Mouse (Mus musculus): Measurements from ENCODE around the gene Phyh.
"Not testable (repeated sequence)": the region's sequence is repeated elsewhere in the genome, so short reads cannot be mapped to it uniquely, and the experiment has no call there.

Gene Phyh

DNA sequence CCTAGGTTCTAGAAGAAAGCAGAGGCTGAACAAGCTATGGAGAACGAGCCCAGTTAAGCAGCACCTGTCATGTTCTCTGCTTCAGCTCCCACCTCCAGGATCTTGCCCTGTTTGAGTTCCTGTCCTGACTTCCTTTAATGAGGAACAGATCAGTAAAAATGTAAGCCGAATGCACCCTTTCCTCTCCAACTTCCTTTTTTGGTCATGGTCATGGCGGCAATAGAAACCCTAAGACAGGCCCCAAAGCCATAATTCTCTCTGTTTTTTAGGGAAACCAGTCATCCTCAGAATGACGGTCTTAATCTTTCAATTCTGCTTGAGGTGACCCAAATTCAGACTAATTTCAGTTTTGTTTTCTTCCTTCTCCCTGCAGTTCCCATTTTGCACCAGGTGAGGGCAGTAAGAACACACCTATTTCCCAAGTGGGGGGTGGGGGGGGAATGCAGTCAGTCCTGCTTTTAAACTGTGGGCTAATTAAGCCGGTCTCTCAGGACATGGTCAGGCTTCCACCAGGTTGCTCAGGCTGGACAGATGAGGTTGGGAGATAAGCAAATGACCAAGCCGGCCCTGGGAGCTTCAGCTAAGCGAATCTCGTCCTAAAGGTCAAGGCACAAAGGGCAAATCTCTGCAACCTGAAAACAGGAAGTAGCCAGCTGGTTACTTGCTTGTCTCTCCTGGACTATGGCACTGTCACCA is 1.3 kb upstream of the Phyh start:
- DNase-seq = peak; percentile 76 to 78

DNA sequence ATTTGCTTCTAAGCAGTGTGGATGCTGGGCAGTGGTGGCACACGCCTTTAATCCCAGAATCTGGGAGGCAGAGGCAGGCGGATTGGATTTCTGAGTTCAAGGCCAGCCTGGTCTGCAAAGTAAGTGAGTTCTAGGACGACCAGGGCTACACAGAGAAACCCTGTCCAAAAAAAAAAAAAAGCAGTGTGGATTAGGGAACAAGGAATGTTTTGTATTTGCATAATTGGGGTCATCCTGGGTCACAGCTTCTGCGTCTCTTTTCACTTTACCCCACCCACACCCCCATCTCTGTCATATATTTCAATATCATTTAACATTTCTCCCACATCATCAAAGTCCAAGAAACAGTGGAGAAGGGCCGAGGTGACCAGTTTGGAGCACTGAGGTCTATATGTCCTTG is 2.2 kb downstream of the Phyh start:
- no peak for DNase-seq

DNA sequence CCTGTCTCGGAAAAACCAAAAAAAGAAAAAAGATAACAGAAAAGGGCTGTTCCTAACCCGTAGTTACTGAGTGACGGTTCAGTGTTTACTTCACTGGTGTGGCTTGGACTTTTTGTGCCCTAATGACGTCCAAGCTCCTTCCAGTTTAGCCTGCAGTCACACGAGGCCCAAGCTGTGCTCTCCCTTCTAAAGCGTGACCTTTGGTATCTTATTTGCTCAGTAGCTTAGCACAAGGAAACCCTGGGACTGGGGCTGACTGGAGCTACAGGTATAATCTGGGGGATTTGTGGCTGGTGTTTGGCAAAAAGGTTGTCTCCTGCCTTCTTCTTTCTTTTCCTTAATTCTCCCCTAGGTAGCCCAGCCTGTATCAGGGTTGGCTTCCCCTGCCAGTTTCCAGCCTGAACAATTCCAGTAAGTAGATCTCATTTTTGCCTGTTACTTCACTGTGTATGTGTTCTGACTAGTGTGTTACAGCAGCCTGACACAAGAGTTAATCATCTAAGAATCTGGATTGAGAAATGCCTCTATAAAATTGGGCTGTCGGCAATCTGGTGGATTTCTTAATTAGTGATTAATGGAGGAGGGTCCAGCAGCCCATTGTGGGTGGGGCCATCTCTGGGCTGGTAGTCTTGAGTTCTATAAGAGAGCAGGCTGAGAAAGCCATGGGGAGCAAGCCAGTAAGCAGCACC is 3.8 kb downstream of the Phyh start:
- DNase-seq = no peak

DNA sequence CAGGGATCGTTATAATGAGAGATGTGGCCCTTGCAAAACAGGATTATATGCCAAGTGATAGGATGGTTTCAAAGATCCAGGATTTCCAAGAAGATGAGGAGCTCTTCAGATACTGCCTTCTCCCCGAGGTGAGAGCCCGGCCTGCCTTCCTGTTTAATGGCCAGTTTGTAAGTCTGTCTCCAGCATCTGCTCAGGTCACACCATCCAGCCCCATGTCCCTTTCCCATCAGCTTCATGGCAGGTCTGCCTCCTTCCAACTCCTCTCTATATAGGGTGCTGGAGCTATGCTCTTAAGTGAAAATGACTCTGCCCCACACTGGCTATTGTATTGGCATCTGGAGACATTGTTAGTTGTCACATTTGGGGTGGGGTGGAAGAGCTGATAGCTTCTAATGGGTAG is 8.6 kb downstream of the Phyh start:
- DNase-seq = no peak

DNA sequence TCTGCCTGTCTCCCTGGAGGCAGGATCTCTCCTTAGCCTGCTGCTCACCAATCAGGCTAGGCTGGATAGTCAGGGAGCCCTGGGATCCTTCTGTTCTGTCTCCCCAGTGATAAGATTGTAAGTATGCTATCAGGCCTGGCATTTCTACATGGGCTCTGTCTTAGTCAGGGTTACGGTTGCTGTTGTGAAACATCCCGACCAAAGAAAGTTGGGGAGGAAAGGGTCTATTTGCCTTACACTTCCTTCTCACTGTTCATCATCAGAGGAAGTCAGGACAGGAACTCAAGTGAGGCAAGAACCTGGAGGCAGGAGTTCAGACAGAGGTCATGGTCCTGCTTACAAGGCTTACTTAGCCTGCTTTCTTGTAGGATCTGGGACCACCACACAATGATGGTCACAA is 10.4 kb downstream of the Phyh start:
- DNase-seq = no peak

DNA sequence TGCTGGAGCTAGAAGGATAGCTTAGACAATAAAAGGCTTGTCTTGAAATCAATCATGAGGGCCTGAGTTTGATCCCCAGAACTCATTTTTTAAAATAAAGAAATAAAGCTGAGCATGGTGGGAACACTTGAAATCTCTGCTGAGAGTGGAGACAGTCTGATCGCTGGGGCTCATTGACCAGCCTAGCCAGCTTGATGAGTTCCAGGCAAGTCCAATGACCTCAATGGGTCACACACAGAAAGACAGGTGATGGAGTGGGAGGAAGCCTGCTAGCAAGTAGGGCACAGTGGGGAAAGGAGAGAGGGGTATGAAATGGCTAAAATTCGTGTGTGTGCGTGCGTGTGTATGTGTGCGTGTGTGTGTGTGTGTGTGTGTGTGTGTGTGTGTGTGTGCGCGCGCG is 15.7 kb downstream of the Phyh start:
- DNase-seq = no peak

DNA sequence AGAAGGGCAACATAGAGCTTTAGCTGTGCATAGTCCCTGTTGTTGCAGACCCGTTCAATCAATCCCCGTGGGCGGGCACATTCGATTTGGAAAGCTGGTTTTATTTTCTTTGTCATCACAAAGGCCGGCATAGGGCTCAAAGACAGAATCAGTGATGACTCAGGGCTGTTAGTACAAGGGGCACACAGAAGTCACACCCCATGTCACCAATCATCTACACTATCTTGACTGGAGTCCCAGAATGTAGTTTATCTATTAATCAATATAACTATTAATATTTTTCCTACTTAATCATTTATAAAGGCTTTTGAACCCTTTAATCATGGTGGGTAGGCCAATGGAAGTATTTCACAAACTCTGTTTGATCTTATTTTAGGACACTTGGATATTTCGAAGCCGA is 19.1 kb downstream of the Phyh start:
- no peak for DNase-seq

DNA sequence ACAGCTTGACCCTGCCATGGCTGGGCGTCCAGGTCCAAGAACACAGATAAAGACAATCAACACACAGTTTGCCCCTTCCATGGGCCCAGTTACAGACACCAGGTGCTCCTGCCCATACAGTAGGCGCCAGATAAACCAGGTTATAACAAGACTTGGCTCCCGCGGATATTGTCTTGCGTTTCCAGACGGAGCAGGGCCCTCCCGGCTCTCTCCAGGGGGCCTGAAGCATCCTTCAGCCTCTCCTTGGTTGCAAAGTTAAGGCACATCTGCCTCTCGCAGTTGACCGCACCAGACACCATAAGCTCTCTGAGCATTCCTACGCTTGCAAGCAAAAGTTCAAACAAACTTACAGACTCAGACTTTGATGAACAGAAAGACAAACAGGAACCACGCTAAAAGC is 22.0 kb downstream of the Phyh start:
- DNase-seq = no peak

DNA sequence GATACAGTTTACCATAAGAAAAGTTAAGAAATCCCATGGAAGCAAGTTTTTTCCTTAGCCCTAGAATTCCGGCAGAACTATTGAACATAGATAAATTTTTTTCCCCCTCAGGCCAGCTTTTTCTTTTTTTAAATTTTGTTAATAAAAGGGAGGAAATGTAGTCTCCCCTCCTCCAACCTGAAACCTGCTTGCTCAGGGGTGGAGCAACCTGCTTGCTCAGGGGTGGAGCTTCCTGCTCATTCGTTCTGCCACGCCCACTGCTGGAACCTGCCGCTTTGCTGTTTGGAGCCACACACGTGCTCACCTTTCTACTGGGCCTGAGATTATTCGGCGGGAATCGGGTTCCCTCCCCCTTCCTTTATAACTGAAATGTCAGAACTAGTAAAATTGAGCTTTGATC is 30.9 kb downstream of the Phyh start:
- not testable (repeated sequence) for DNase-seq

DNA sequence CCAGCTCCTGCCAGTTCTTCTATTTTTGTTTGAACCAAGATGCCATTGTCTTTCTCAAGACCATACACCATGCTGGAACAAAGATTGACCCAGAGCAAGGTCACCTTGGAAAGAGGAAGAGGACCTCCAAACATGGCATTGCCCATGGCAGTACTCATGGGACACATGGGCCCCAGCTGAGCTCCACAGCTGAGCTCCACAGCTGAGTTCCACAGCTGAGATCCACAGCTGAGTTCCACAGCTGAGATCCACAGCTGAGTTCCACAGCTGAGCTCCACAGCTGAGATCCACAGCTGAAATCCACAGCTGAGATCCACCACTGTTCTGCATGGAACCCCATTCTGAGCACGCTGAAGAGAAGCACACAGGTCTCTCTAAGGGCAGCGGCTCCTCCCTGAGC is 32.2 kb downstream of the Phyh start:
- no peak for DNase-seq

DNA sequence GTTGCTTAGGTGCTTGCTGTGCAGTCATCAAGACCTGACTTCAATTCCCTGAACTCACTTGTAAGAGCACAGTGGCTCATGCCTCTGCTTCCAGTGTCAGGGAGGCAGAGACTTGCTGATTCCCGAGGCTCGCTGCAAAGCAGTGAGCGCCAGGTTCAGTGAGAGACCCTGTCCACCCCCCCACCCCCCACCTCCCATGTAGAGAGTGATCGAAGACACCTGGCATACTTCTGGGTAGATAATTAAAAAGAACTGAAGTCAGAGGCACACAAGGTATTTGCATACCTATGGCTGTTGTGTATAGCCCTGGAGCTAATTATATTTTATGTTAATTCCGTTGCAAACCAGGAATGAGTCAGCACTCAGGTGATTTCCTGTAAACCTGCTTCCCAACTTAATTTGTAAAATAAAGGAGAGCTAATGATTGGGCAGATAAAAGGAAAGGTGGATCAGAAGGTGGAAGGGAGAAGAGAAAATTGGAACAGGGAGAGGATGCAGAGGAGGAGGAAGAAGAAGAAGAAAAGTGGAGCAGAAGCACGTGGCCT is 35.5 kb downstream of the Phyh start:
- DNase-seq = no peak

DNA sequence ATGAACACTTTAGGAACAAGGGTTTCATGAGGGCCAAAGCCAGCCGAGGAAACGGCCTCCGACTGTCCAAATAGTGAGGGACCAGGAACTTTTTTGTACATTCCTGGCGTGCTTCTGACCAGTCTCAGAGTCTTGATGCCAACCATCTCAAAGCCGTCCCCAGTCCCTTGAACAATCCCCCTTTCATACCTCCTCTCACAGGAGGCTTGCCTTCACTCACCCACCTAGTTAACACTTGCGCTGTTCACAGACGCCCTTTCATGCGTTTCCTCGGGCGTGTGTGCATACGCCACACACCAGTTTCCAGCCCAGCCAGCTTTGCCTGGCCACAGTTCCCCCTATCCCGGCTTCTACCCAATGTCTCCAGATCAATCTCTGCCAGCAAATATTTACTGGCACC is 39.2 kb downstream of the Phyh start:
- no peak for DNase-seq

DNA sequence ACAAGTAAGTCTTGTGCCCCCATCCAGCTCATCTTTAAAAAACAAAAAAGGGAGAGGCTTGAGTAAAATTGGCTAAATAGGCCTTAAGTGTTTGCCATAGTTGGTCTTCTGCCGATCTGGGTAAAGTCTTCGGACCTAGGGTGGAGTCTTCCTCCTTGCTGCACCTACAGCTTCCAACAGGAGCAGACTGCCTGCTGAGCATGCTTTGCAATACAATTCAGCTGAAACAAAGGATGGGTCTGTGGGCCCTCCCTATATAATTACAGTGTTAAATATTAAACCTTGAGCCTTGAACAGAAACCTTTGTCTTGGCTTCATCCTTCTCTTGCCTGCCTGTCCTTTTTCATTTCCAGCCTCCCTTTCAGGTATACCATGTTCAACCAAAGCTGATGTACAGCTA is 49.0 kb downstream of the Phyh start:
- no peak for DNase-seq

DNA sequence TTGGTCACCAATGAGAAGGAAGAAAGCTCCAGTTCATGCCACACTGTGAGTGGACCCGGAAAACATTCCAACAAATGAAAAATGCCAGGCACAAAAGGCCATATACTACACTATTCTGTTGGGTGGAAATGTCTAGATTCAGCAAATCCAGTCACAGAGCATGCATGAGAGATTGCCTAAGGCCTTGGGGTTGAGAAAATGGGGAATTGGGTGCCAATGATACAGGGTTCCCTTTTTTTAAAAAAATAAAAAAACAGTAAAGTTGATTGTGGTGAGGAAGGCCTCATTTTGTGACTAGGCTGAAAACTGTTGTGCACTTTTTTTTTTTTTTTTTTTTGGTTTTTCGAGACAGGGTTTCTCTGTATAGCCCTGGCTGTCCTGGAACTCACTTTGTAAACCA is 50.3 kb downstream of the Phyh start:
- no peak for DNase-seq

DNA sequence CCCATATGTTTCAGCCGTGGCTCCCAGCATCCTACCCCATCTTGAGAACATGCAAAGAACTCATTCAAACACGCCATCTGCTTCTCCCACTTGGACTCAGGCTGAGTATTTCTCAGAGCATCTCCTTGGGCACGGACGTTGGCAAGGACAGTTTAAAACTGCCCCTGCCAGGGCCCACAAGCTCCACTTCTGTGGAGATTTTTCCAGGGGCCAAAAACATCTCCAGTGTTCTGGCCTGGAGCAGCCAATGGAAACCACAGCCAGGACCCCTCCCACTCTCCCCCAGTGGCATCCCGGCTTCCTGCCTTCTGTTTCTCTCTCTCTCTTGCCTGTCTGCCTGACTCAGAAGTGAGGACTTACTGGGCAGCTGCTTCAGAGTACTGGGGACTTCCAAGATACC is 57.0 kb downstream of the Phyh start, which contains the start of gene Ucma:
Gene Ucma, plus strand, starts transcription at position 316 of the 400 bp plus-strand sequence.
- DNase-seq = no peak

DNA sequence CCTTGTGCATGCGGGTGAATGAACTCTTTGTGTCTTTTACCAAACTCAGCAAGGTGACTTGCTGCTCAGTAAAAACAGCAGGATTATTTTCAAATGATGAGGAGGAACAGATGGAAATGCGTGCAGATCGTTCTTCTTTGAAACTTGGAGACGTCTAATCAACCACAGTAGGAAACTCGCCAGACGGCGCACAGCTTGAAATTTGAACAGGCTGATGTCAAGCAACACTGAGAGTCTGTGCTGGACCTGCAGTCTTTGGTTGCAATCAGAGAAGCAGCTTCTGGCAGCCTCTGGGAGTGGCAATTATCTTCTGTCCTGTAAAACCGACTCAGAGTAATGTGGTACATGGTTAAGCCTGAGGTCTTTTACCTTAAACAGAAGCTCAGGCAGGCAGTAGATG is 59.3 kb downstream of the Phyh start:
- DNase-seq = no peak

DNA sequence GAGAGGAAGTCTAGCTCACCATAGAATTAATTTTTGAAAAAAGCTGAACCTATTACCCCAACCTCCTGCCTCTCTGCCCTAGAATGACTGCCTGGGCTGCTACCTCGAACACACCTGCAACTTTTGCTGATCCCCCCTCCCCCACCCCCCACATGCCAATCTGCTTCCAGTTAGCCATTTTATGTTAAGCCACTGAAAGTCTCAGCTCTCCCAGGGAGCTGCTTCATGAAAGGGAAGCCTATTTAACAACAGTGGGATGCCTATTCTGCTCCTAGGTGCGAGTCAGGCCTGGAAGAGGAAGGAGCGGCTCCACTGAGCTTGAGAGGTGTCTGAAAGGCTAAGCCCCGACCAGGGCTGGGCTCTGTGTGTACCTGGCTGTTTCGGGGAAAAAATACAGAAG is 65.2 kb downstream of the Phyh start:
- DNase-seq = no peak

DNA sequence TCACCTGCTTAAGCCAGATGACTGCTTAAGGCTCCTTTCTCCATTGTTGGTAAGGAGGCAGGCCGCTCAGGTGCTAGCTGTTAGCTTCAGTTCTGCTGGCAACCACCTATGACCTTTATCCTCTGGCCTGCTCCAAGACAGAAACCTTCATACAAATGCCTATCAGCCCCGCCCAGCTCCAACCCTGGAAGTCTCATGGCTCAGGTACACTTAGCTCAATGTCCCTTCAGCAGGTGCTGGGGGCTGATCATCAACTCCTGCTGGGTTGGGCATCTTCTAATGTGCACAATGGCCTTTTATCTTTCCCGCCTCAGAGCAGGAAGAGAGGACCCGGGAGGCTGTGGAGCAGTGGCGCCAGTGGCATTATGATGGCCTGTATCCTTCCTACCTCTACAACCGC is 66.2 kb downstream of the Phyh start:
- DNase-seq = no peak

DNA sequence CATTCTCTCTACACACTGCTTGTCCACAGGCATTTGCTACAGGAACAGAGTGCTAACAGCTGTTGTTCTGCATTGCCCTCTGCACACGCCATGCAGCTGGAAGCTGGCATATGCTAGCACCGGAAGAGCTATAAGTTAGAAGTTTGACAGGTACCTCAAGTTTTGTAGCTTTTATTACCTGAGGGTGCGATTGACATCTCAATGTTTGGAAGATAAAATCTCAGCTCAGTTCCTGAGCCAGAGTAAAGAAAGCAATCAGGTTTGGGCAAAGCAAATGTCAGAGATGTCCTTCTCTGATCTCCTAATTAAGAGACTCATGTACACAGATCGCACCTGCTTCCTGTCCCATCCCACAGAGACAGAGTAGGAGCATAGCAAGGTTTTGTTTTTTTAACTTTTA is 68.0 kb downstream of the Phyh start:
- DNase-seq = no peak

DNA sequence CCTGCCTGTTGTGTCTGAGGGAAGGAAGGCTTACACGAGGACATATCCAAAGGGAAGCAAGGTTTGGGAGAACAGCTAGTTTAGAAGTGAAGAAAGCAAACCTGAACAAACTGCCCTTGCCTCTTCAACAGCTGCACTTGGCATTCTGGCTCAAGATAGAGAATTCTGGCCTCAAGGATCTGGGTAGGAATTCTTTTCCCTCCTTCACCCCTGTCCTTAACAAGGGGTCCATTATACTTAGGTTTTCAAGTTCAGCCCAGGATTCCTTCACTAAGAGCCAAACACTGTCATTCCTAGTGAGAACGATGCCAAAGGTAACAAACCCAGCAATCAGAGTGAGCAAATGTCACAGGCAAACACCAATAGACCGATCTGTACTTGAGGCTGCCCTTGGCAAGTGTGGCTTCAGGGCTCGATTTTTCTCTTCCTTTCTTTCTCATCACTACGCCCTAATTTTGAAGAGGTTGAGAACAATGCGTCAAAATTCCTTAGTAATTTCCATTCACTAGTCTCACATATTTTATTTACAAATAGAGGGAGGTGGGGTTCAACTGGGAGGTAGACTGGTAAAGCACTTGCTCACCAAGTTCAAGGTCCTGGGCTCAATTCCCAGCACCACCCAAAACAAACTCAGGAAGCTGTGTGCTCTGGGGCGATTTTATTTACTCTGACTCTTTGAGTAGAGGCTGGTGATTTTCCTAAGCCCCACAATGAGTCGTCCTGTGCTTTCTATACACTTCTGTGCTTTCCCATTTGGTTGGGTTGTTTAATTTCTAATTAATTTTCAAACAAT is 68.8 kb downstream of the Phyh start:
- no peak for DNase-seq

Data from B cell, adult 2 months (primary cell).